Mouse (Mus musculus) ES-Bruce4 (cell line): ENCODE measurements around the gene Ankrd13b. TPM values are rescaled to one million over a fixed set of nuclear protein-coding genes. Genes with fewer than 3 reads are reported as not detected.

ENCODE experiments used
- H3K27ac ChIP-seq: 2 replicates; pipeline ENCODE4 v1.5.1; 2012; ENCODE audit warnings: low read length, inconsistent platforms; ENCODE audit not compliant: insufficient read depth
- H3K27me3 ChIP-seq: 2 replicates; pipeline ENCODE4 v1.6.1; 2012; ENCODE audit warnings: mild to moderate bottlenecking, low read length, inconsistent platforms; ENCODE audit not compliant: control insufficient read depth, poor library complexity, insufficient read depth, severe bottlenecking
- H3K36me3 ChIP-seq: 2 replicates; pipeline ENCODE4 v1.6.1; 2012; ENCODE audit warnings: inconsistent platforms, mild to moderate bottlenecking, low read length, moderate library complexity; ENCODE audit not compliant: control insufficient read depth, poor library complexity, insufficient read depth, severe bottlenecking
- H3K4me1 ChIP-seq: one replicate; pipeline ENCODE4 v1.8.1; 2011; ENCODE audit warnings: low read length; ENCODE audit not compliant: control insufficient read depth, insufficient read depth
- H3K4me3 ChIP-seq: 2 replicates; pipeline ENCODE4 v1.5.1; 2011; ENCODE audit warnings: low read depth, mild to moderate bottlenecking, low read length
- H3K9ac ChIP-seq: 2 replicates; pipeline ENCODE4 v1.6.1; 2012; ENCODE audit warnings: low read depth, mild to moderate bottlenecking, inconsistent platforms; ENCODE audit not compliant: poor library complexity, severe bottlenecking
- H3K9me3 ChIP-seq: replicated peaks from 2 replicates; pipeline ENCODE4 v1.6.1; 2012; ENCODE audit warnings: mild to moderate bottlenecking, low read length, inconsistent platforms; ENCODE audit not compliant: control insufficient read depth, poor library complexity, insufficient read depth, severe bottlenecking
- CTCF ChIP-seq: IDR thresholded peaks from one replicate; pipeline ENCODE4 v1.8.1; 2011; ENCODE audit warnings: low read depth, low read length
- EP300 ChIP-seq: IDR thresholded peaks from 2 replicates; pipeline ENCODE4 v1.6.1; 2011; ENCODE audit warnings: low read depth, low read length; ENCODE audit not compliant: insufficient read depth
- POLR2A ChIP-seq: IDR thresholded peaks from one replicate; pipeline ENCODE4 v1.8.1; 2011; ENCODE audit warnings: low read length; ENCODE audit not compliant: insufficient read depth
- polyA plus RNA-seq: library from polyadenylated mRNA; stranded (reverse); fragments of >200 nt; gene quantifications from 2 replicates; pipeline ENCODE4 v1.2.4, GENCODE M21; 2011; ENCODE audit warnings: low read depth; ENCODE audit not compliant: missing spikeins, insufficient read depth, insufficient read length

Ankrd13b gene
- polyA plus RNA-seq, 1 experiment, result 3.6 TPM

GRCm38 (mm10) chr11:77462283-77463100 lies 27.0 kb downstream of the Ankrd13b start, which contains the start of gene Coro6:
Gene Coro6, plus strand, starts transcription at chr11:77462411.
- Histone ChIP-seq H3K27ac (no peak within 1 kb of the TSS), H3K9ac (peak within 1 kb of the TSS; percentile 19)
- TF ChIP-seq CTCF, result no peak

GRCm38 (mm10) chr11:77461856-77462255 lies 27.6 kb downstream of the Ankrd13b start:
- Histone ChIP-seq H3K9me3 (no peaks in the 10 kb centered on the region), H3K4me3 (peak overlapping the region; percentile 75), H3K27me3 (peaks cover 10% of the 10 kb centered on the region), H3K9ac (peak overlapping the region; percentile 19), H3K27ac (no peak overlapping the region), H3K36me3 (no peaks in the 10 kb centered on the region), H3K4me1 (no peaks in the 10 kb centered on the region)
- TF ChIP-seq POLR2A (no peak), CTCF (no peak), EP300 (no peak)

More at GRCm38 (mm10) chr11:77462283-77463100, 27.0 kb downstream of the Ankrd13b start, which contains the start of gene Coro6:
- peaks cover 10% of the 10 kb centered on the region for H3K27me3 ChIP-seq
- H3K9me3 ChIP-seq, result no peaks in the 10 kb centered on the region
- H3K4me3 ChIP-seq, result peak within 1 kb of the TSS; percentile 75
- H3K4me1 ChIP-seq, result no peaks in the 10 kb centered on the region
- no peaks in the 10 kb centered on the region for H3K36me3 ChIP-seq

- H3K27me3 ChIP-seq, result peaks cover 3% of the 10 kb centered on the region; the same call in 1 of the 2 replicates
- no peak overlapping the region for H3K27ac ChIP-seq
- no peak overlapping the region for H3K9ac ChIP-seq
- no peak overlapping the region for H3K4me3 ChIP-seq
- H3K36me3 ChIP-seq, result no peaks in the 10 kb centered on the region
- H3K9me3 ChIP-seq, result no peaks in the 10 kb centered on the region
- TF ChIP-seq CTCF (no peak), POLR2A (no peak), EP300 (no peak)
- no peaks in the 10 kb centered on the region for H3K4me1 ChIP-seq
These were observed 32.6 kb downstream of the Ankrd13b start for GRCm38 (mm10) chr11:77456866-77457265.

GRCm38 (mm10) chr11:77455770-77456510 lies 33.5 kb downstream of the Ankrd13b start:
- Histone ChIP-seq H3K9ac (no peak overlapping the region), H3K4me3 (no peak overlapping the region), H3K27ac (no peak overlapping the region), H3K27me3 (no peaks in the 10 kb centered on the region), H3K36me3 (no peaks in the 10 kb centered on the region), H3K9me3 (no peaks in the 10 kb centered on the region), H3K4me1 (no peaks in the 10 kb centered on the region)
- no peak for TF ChIP-seq POLR2A
- no peak for TF ChIP-seq CTCF
- no peak for TF ChIP-seq EP300

GRCm38 (mm10) chr11:77453388-77453787 lies 36.1 kb downstream of the Ankrd13b start:
- Histone ChIP-seq H3K4me1 (no peaks in the 10 kb centered on the region), H3K9ac (no peak overlapping the region), H3K4me3 (no peak overlapping the region), H3K36me3 (no peaks in the 10 kb centered on the region), H3K27ac (no peak overlapping the region), H3K27me3 (no peaks in the 10 kb centered on the region), H3K9me3 (no peaks in the 10 kb centered on the region)
- no peak for TF ChIP-seq POLR2A
- no peak for TF ChIP-seq CTCF
- no peak for TF ChIP-seq EP300

- H3K4me3 ChIP-seq, result no peak overlapping the region
- TF ChIP-seq CTCF (no peak), EP300 (no peak), POLR2A (no peak)
- no peaks in the 10 kb centered on the region for H3K27me3 ChIP-seq
- no peaks in the 10 kb centered on the region for H3K4me1 ChIP-seq
- H3K9me3 ChIP-seq, result no peaks in the 10 kb centered on the region
- no peaks in the 10 kb centered on the region for H3K36me3 ChIP-seq
- H3K9ac ChIP-seq, result no peak overlapping the region
- H3K27ac ChIP-seq, result no peak overlapping the region
These were observed 37.8 kb downstream of the Ankrd13b start for GRCm38 (mm10) chr11:77451670-77452069.
